Mouse (Mus musculus): ENCODE data around the gene Flad1. TPM values are rescaled to one million over a fixed set of nuclear protein-coding genes. Genes with fewer than 3 reads are reported as not detected.

The Flad1 gene
- total and polyA plus RNA-seq, 2 experiments from 2014 or later, result 31.5 to 34.9 TPM

GRCm38 (mm10) chr3:89416158-89416557 is 4.5 kb upstream of the Flad1 start:
- no peak for DNase-seq
- H3K27ac ChIP-seq (ENCODE audit: low read depth, low read length), result no peak overlapping the region
- H3K4me3 ChIP-seq (ENCODE audit: low read depth, low read length), result no peak overlapping the region
- H3K4me2 ChIP-seq (ENCODE audit: low read depth), result no peak overlapping the region
- peaks cover 4% of the 10 kb centered on the region; the same call in 1 of the 2 replicates for H3K36me3 ChIP-seq (ENCODE audit: insufficient read depth)
- WGBS, result 95% methylated on average over 8 of the region's 8 CpGs
- no peaks in the 10 kb centered on the region for H3K9me3 ChIP-seq (ENCODE audit: low read length)
- ATAC-seq, result no peak
- peaks cover 18% of the 10 kb centered on the region for H3K4me1 ChIP-seq (ENCODE audit: insufficient read depth)
- TF ChIP-seq CTCF (IDR thresholded peaks at IDR 0.05; ENCODE audit: low read depth), result no peak
- H3K9ac ChIP-seq, result no peak overlapping the region
- H3K27me3 ChIP-seq (ENCODE audit: insufficient read depth, low read length), result no peaks in the 10 kb centered on the region

- peaks cover 14% of the 10 kb centered on the region for H3K36me3 ChIP-seq (ENCODE audit: insufficient read depth)
- H3K4me1 ChIP-seq (ENCODE audit: insufficient read depth), result peaks cover 4% of the 10 kb centered on the region; the same call in 1 of the 2 replicates
- peak overlapping the region; percentile 35 for H3K27ac ChIP-seq (ENCODE audit: low read depth, low read length)
- DNase-seq (no peak), ATAC-seq (no peak)
- peak overlapping the region; percentile 70 for H3K4me2 ChIP-seq (ENCODE audit: low read depth)
- peak overlapping the region; percentile 41 for H3K4me3 ChIP-seq (ENCODE audit: low read depth, low read length)
- H3K9ac ChIP-seq, result peak overlapping the region; percentile 39
- H3K9me3 ChIP-seq (ENCODE audit: low read length), result no peaks in the 10 kb centered on the region
- 83% methylated on average over 10 of the region's 10 CpGs for WGBS
- no peaks in the 10 kb centered on the region for H3K27me3 ChIP-seq (ENCODE audit: insufficient read depth, low read length)
- TF ChIP-seq CTCF (IDR thresholded peaks at IDR 0.05; ENCODE audit: low read depth), result no peak
Observed at GRCm38 (mm10) chr3:89410864-89411263, 806 bp downstream of the Flad1 start.

- WGBS, result 94% methylated on average over 3 of the region's 3 CpGs
- peaks cover 4% of the 10 kb centered on the region; the same call in 1 of the 2 replicates for H3K4me1 ChIP-seq (ENCODE audit: insufficient read depth)
- H3K27me3 ChIP-seq (ENCODE audit: insufficient read depth, low read length), result no peaks in the 10 kb centered on the region
- H3K4me3 ChIP-seq (ENCODE audit: low read depth, low read length), result no peak overlapping the region
- no peak overlapping the region for H3K4me2 ChIP-seq (ENCODE audit: low read depth)
- DNase-seq (no peak), ATAC-seq (no peak)
- no peak overlapping the region for H3K9ac ChIP-seq
- no peak for TF ChIP-seq CTCF (IDR thresholded peaks at IDR 0.05; ENCODE audit: low read depth)
- no peaks in the 10 kb centered on the region for H3K9me3 ChIP-seq (ENCODE audit: low read length)
- no peak overlapping the region for H3K27ac ChIP-seq (ENCODE audit: low read depth, low read length)
- peaks cover 22% of the 10 kb centered on the region for H3K36me3 ChIP-seq (ENCODE audit: insufficient read depth)
Observed at GRCm38 (mm10) chr3:89409701-89410100, 2.0 kb downstream of the Flad1 start.

- Histone ChIP-seq H3K4me3 (ENCODE audit: low read depth, low read length) (no peak overlapping the region), H3K9me3 (ENCODE audit: low read length) (no peaks in the 10 kb centered on the region), H3K36me3 (ENCODE audit: insufficient read depth) (peaks cover 29% of the 10 kb centered on the region; the same call in 1 of the 2 replicates), H3K27ac (ENCODE audit: low read depth, low read length) (no peak overlapping the region), H3K27me3 (ENCODE audit: insufficient read depth, low read length) (no peaks in the 10 kb centered on the region), H3K9ac (no peak overlapping the region), H3K4me1 (ENCODE audit: insufficient read depth) (peaks cover 4% of the 10 kb centered on the region; the same call in 1 of the 2 replicates), H3K4me2 (ENCODE audit: low read depth) (no peak overlapping the region)
- WGBS, result 69% methylated on average over 16 of the region's 16 CpGs
- TF ChIP-seq CTCF (IDR thresholded peaks at IDR 0.05; ENCODE audit: low read depth), result no peak
- ATAC-seq (no peak), DNase-seq (no peak)
Observed at GRCm38 (mm10) chr3:89408448-89408847, 3.2 kb downstream of the Flad1 start.

- H3K4me2 ChIP-seq (ENCODE audit: low read depth), result no peak overlapping the region
- no peak overlapping the region for H3K27ac ChIP-seq (ENCODE audit: low read depth, low read length)
- peaks cover 44% of the 10 kb centered on the region for H3K36me3 ChIP-seq (ENCODE audit: insufficient read depth)
- no peak for DNase-seq
- no peak overlapping the region for H3K4me3 ChIP-seq (ENCODE audit: low read depth, low read length)
- no peak for TF ChIP-seq CTCF (IDR thresholded peaks at IDR 0.05; ENCODE audit: low read depth)
- no peak overlapping the region for H3K9ac ChIP-seq
- ATAC-seq, result no peak
- WGBS, result 89% methylated on average over 6 of the region's 6 CpGs
- H3K27me3 ChIP-seq (ENCODE audit: insufficient read depth, low read length), result no peaks in the 10 kb centered on the region
- H3K4me1 ChIP-seq (ENCODE audit: insufficient read depth), result peaks cover 4% of the 10 kb centered on the region; the same call in 1 of the 2 replicates
- no peaks in the 10 kb centered on the region for H3K9me3 ChIP-seq (ENCODE audit: low read length)
Observed at GRCm38 (mm10) chr3:89406887-89407286, 4.8 kb downstream of the Flad1 start.

- 85% methylated on average over 5 of the region's 5 CpGs for WGBS
Observed at GRCm38 (mm10) chr3:89402693-89403092, 9.0 kb downstream of the Flad1 start, which contains the start of gene Lenep. TSS of gene Lenep (minus strand) at chr3:89402793.

GRCm38 (mm10) chr3:89401329-89401728 is 10.3 kb downstream of the Flad1 start:
- ATAC-seq (no peak), DNase-seq (no peak)
- Histone ChIP-seq H3K27ac (ENCODE audit: low read depth, low read length) (no peak overlapping the region), H3K4me2 (ENCODE audit: low read depth) (no peak overlapping the region), H3K4me3 (ENCODE audit: low read depth, low read length) (no peak overlapping the region), H3K27me3 (ENCODE audit: insufficient read depth, low read length) (no peaks in the 10 kb centered on the region), H3K4me1 (ENCODE audit: insufficient read depth) (no peaks in the 10 kb centered on the region), H3K9ac (no peak overlapping the region), H3K9me3 (ENCODE audit: low read length) (no peaks in the 10 kb centered on the region), H3K36me3 (ENCODE audit: insufficient read depth) (peaks cover 42% of the 10 kb centered on the region)
- no peak for TF ChIP-seq CTCF (IDR thresholded peaks at IDR 0.05; ENCODE audit: low read depth)
- whole genome bisulfite sequencing, result 91% methylated on average over 7 of the region's 7 CpGs

More at GRCm38 (mm10) chr3:89402693-89403092, 9.0 kb downstream of the Flad1 start, which contains the start of gene Lenep:
- Histone ChIP-seq H3K27ac (ENCODE audit: low read depth, low read length) (no peak within 1 kb of the TSS), H3K4me3 (ENCODE audit: low read depth, low read length) (no peak within 1 kb of the TSS), H3K4me1 (ENCODE audit: insufficient read depth) (no peaks in the 10 kb centered on the region), H3K27me3 (ENCODE audit: insufficient read depth, low read length) (no peaks in the 10 kb centered on the region), H3K9me3 (ENCODE audit: low read length) (no peaks in the 10 kb centered on the region), H3K4me2 (ENCODE audit: low read depth) (no peak within 1 kb of the TSS), H3K36me3 (ENCODE audit: insufficient read depth) (peaks cover 46% of the 10 kb centered on the region), H3K9ac (no peak within 1 kb of the TSS)
- TF ChIP-seq CTCF (IDR thresholded peaks at IDR 0.05; ENCODE audit: low read depth), result no peak
- no peak for DNase-seq
- ATAC-seq, result no peak
